Mouse (Mus musculus): ENCODE data around the gene Pa2g4. TPM values are rescaled to one million over a fixed set of nuclear protein-coding genes. Genes with fewer than 3 reads are reported as not detected.

The Pa2g4 gene
- polyA plus RNA-seq, 1 experiment: 67.5 TPM

- TF ChIP-seq POLR2A (IDR thresholded peaks at IDR 0.05; ENCODE audit: extremely low read depth, insufficient read depth, low read length) (no peak), CTCF (IDR thresholded peaks at IDR 0.05; ENCODE audit: extremely low read depth, insufficient read depth, low read length) (no peak)
- Histone ChIP-seq H3K27ac (ENCODE audit: insufficient read depth, low read length) (no peak overlapping the region), H3K4me3 (ENCODE audit: insufficient read depth, low read length) (no peak overlapping the region)
Observed at GRCm38 (mm10) chr10:128509831-128510230, 56.0 kb downstream of the Pa2g4 start.

GRCm38 (mm10) chr10:128509203-128509602 lies 56.6 kb downstream of the Pa2g4 start:
- Histone ChIP-seq H3K27ac (ENCODE audit: insufficient read depth, low read length) (no peak overlapping the region), H3K4me1 (ENCODE audit: control insufficient read depth, insufficient read depth, low read length) (0 out of 2 replicates have a peak, but pooled peaks cover under 1% of the 10 kb centered on the region), H3K4me3 (ENCODE audit: insufficient read depth, low read length) (no peak overlapping the region)
- TF ChIP-seq POLR2A (IDR thresholded peaks at IDR 0.05; ENCODE audit: extremely low read depth, insufficient read depth, low read length) (no peak), CTCF (IDR thresholded peaks at IDR 0.05; ENCODE audit: extremely low read depth, insufficient read depth, low read length) (no peak)

More at GRCm38 (mm10) chr10:128509831-128510230, 56.0 kb downstream of the Pa2g4 start:
- no peaks in the 10 kb centered on the region for H3K4me1 ChIP-seq (ENCODE audit: control insufficient read depth, insufficient read depth, low read length)

GRCm38 (mm10) chr10:128508260-128508659 lies 57.5 kb downstream of the Pa2g4 start:
- no peak for TF ChIP-seq POLR2A (IDR thresholded peaks at IDR 0.05; ENCODE audit: extremely low read depth, insufficient read depth, low read length)
- TF ChIP-seq CTCF (IDR thresholded peaks at IDR 0.05; ENCODE audit: extremely low read depth, insufficient read depth, low read length): no peak
- peaks cover 1% of the 10 kb centered on the region; the same call in 1 of the 2 replicates for H3K4me1 ChIP-seq (ENCODE audit: control insufficient read depth, insufficient read depth, low read length)
- H3K27ac ChIP-seq (ENCODE audit: insufficient read depth, low read length): no peak overlapping the region
- H3K4me3 ChIP-seq (ENCODE audit: insufficient read depth, low read length): no peak overlapping the region

Other genes with a start within 250 kb of the Pa2g4 start
- gene Cnpy2, start 243.5 kb downstream of the Pa2g4 start, polyA plus RNA-seq (2012; rRNA removed): 63.7 and 65.8 TPM in 2 replicates
- gene Cs, start 228.3 kb downstream of the Pa2g4 start, polyA plus RNA-seq (2012; rRNA removed): 224 and 233 TPM in 2 replicates
- gene Coq10a, start 197.0 kb downstream of the Pa2g4 start, polyA plus RNA-seq (2012; rRNA removed): 101 and 103 TPM in 2 replicates
- gene Ankrd52, start 188.9 kb downstream of the Pa2g4 start, polyA plus RNA-seq (2012; rRNA removed): 30.0 and 30.4 TPM in 2 replicates
- gene Slc39a5, start 164.8 kb downstream of the Pa2g4 start, polyA plus RNA-seq (2012; rRNA removed): 0.51 and 0.73 TPM in 2 replicates
- gene Nabp2, start 154.5 kb downstream of the Pa2g4 start, polyA plus RNA-seq (2012; rRNA removed): 79.4 and 83.4 TPM in 2 replicates
- gene Rnf41, start 154.3 kb downstream of the Pa2g4 start, polyA plus RNA-seq (2012; rRNA removed): 78.2 and 78.5 TPM in 2 replicates
- 209 and 223 TPM in 2 replicates for gene Smarcc2, start 106.7 kb downstream of the Pa2g4 start, polyA plus RNA-seq (2012; rRNA removed)
- gene Myl6, start 71.8 kb downstream of the Pa2g4 start, polyA plus RNA-seq (2012; rRNA removed): 1,299 and 1,338 TPM in 2 replicates
- 33.7 and 36.7 TPM in 2 replicates for gene Myl6b, start 67.3 kb downstream of the Pa2g4 start, polyA plus RNA-seq (2012; rRNA removed)
- gene Esyt1, start 40.1 kb downstream of the Pa2g4 start, polyA plus RNA-seq (2012; rRNA removed): 11.6 and 12.0 TPM in 2 replicates
- 11.9 and 12.9 TPM in 2 replicates for gene Zc3h10, start 18.2 kb downstream of the Pa2g4 start, polyA plus RNA-seq (2012; rRNA removed)
- gene Rpl41, start 16.7 kb downstream of the Pa2g4 start, polyA plus RNA-seq (2012; rRNA removed): 2,251 and 2,284 TPM in 2 replicates
- gene Erbb3, start 23.7 kb upstream of the Pa2g4 start, polyA plus RNA-seq (2012; rRNA removed): 7.6 and 9.1 TPM in 2 replicates
- gene Rps26, start 60.8 kb upstream of the Pa2g4 start, polyA plus RNA-seq (2012; rRNA removed): 354 and 390 TPM in 2 replicates
- gene Ikzf4, start 80.0 kb upstream of the Pa2g4 start, polyA plus RNA-seq (2012; rRNA removed): 8.3 and 9.2 TPM in 2 replicates
- 11.3 and 12.1 TPM in 2 replicates for gene Suox, start 108.1 kb upstream of the Pa2g4 start, polyA plus RNA-seq (2012; rRNA removed)
- 120 and 125 TPM in 2 replicates for gene Rab5b, start 130.3 kb upstream of the Pa2g4 start, polyA plus RNA-seq (2012; rRNA removed)
- gene Pmel, start 138.2 kb upstream of the Pa2g4 start, polyA plus RNA-seq (2012; rRNA removed): 0.61 and 0.66 TPM in 2 replicates
- 4.5 and 4.6 TPM in 2 replicates for gene Cdk2, start 139.0 kb upstream of the Pa2g4 start, polyA plus RNA-seq (2012; rRNA removed)
- gene Dgka, start 178.9 kb upstream of the Pa2g4 start, polyA plus RNA-seq (2012; rRNA removed): 13.2 and 15.5 TPM in 2 replicates
- gene Pym1, start 181.9 kb upstream of the Pa2g4 start, polyA plus RNA-seq (2012; rRNA removed): 39.4 and 41.1 TPM in 2 replicates
- gene Mmp19, start 224.9 kb upstream of the Pa2g4 start, polyA plus RNA-seq (2012; rRNA removed): 0.38 and 0.57 TPM in 2 replicates
- gene Dnajc14, start 238.1 kb upstream of the Pa2g4 start, polyA plus RNA-seq (2012; rRNA removed): 23.0 and 23.9 TPM in 2 replicates
- gene Tmem198b, start 238.4 kb upstream of the Pa2g4 start, polyA plus RNA-seq (2012; rRNA removed): 12.7 and 13.8 TPM in 2 replicates